Mouse (Mus musculus): ENCODE measurements at regions not wholly inside any gene's neighbourhood (a gene's known extent, or its start where the extent isn't known, plus 50 kb on each side); places are given as distances from the start of the nearest gene placed in this dataset.

- H3K27ac ChIP-seq (replicated peaks; ENCODE audit: insufficient read depth, low read depth, low read length) = no peak overlapping the region
- H3K4me1 ChIP-seq (ENCODE audit: control insufficient read depth, insufficient read depth, low read length) = no peaks in the 10 kb centered on the region
- no peak for TF ChIP-seq POLR2A (IDR thresholded peaks at IDR 0.05; ENCODE audit: extremely low read depth, insufficient read depth, low read length)
- no peak for TF ChIP-seq CTCF (IDR thresholded peaks at IDR 0.05; ENCODE audit: low read depth, low read length)
- no peaks in the 10 kb centered on the region for H3K79me2 ChIP-seq (ENCODE audit: control insufficient read depth, insufficient read depth, low read length)
- no peak for DNase-seq (ENCODE audit: extremely low read depth, low read depth, low spot score)
- H3K27me3 ChIP-seq (ENCODE audit: control insufficient read depth, insufficient read depth, low read length) = no peaks in the 10 kb centered on the region
- no peak overlapping the region for H3K9ac ChIP-seq (ENCODE audit: low read depth, low read length)
- no peak overlapping the region for H3K4me3 ChIP-seq (ENCODE audit: insufficient read depth, low read depth, low read length)
- WGBS = 72% methylated on average over 3 of the region's 3 CpGs
- no peaks in the 10 kb centered on the region for H3K36me3 ChIP-seq (ENCODE audit: control insufficient read depth, insufficient read depth, low read length)
These were observed 391.6 kb downstream of the Insc start for GRCm38 (mm10) chr7:115134926-115135575.

DNA sequence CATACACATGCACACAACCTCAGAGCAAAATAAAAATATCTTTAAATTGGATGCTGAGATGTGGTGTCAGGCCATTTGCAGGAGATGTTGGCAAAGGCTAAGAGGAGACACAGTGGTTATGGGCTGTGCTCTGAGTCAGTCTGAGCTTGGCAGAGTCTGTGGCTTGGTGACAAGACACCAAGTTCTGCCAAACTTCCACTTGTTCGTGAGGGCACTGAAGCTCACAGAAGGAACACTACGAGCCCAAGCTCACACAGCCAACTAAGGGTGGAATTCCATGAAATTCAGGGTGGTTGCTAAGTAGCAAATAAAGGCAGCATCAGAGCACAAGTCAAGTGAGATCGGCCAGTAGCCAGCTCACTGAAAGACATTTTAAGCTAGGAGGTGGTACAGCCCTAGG is 396.8 kb downstream of the Insc start:
- no peak for DNase-seq (ENCODE audit: extremely low read depth, low read depth, low spot score)
- Histone ChIP-seq H3K36me3 (ENCODE audit: control insufficient read depth, insufficient read depth, low read length) (no peaks in the 10 kb centered on the region), H3K9ac (ENCODE audit: low read depth, low read length) (no peak overlapping the region), H3K27me3 (ENCODE audit: control insufficient read depth, insufficient read depth, low read length) (no peaks in the 10 kb centered on the region), H3K79me2 (ENCODE audit: control insufficient read depth, insufficient read depth, low read length) (no peaks in the 10 kb centered on the region), H3K4me1 (ENCODE audit: control insufficient read depth, insufficient read depth, low read length) (no peaks in the 10 kb centered on the region), H3K4me3 (ENCODE audit: insufficient read depth, low read depth, low read length) (no peak overlapping the region), H3K27ac (replicated peaks; ENCODE audit: insufficient read depth, low read depth, low read length) (no peak overlapping the region)
- no peak for TF ChIP-seq CTCF (IDR thresholded peaks at IDR 0.05; ENCODE audit: low read depth, low read length)
- no peak for TF ChIP-seq POLR2A (IDR thresholded peaks at IDR 0.05; ENCODE audit: extremely low read depth, insufficient read depth, low read length)
- WGBS = 73% methylated on average over 3 of the region's 3 CpGs

- H3K36me3 ChIP-seq (ENCODE audit: control insufficient read depth, insufficient read depth, low read length) = no peaks in the 10 kb centered on the region
- no peak overlapping the region for H3K4me3 ChIP-seq (ENCODE audit: insufficient read depth, low read depth, low read length)
- no peaks in the 10 kb centered on the region for H3K4me1 ChIP-seq (ENCODE audit: control insufficient read depth, insufficient read depth, low read length)
- no peak overlapping the region for H3K9ac ChIP-seq (ENCODE audit: low read depth, low read length)
- H3K79me2 ChIP-seq (ENCODE audit: control insufficient read depth, insufficient read depth, low read length) = no peaks in the 10 kb centered on the region
- TF ChIP-seq POLR2A (IDR thresholded peaks at IDR 0.05; ENCODE audit: extremely low read depth, insufficient read depth, low read length) (no peak), CTCF (IDR thresholded peaks at IDR 0.05; ENCODE audit: low read depth, low read length) (no peak)
- no peak overlapping the region for H3K27ac ChIP-seq (replicated peaks; ENCODE audit: insufficient read depth, low read depth, low read length)
- no peak for DNase-seq (ENCODE audit: extremely low read depth, low read depth, low spot score)
- 83% methylated on average over 2 of the region's 2 CpGs for WGBS
- no peaks in the 10 kb centered on the region for H3K27me3 ChIP-seq (ENCODE audit: control insufficient read depth, insufficient read depth, low read length)
These were observed 398.7 kb downstream of the Insc start for GRCm38 (mm10) chr7:115142163-115142562.

DNA sequence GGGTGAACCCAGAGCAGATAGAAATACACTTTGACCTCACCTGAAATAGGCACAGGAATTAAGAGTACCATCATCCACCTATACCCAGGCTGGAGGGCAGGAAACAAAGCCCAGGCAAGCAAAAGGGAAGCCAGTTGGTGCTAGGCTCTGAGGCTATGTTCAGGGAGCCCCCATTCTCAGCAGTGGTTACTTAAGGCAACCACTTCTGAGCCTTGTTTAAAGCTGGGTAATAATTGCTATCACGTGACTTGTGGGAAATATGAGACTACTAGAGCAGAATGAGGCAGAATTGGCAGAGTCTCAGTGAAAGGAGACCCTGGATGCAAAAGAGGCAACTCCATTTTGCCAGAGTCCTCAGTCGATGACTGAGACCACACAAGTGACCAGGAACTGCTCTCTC is 401.5 kb downstream of the Insc start:
- H3K27me3 ChIP-seq (ENCODE audit: control insufficient read depth, insufficient read depth, low read length) = no peaks in the 10 kb centered on the region
- no peak overlapping the region for H3K4me3 ChIP-seq (ENCODE audit: insufficient read depth, low read depth, low read length)
- 84% methylated on average over 2 of the region's 2 CpGs for WGBS
- H3K9ac ChIP-seq (ENCODE audit: low read depth, low read length) = no peak overlapping the region
- DNase-seq (ENCODE audit: extremely low read depth, low read depth, low spot score) = no peak
- H3K36me3 ChIP-seq (ENCODE audit: control insufficient read depth, insufficient read depth, low read length) = no peaks in the 10 kb centered on the region
- TF ChIP-seq POLR2A (IDR thresholded peaks at IDR 0.05; ENCODE audit: extremely low read depth, insufficient read depth, low read length) (no peak), CTCF (IDR thresholded peaks at IDR 0.05; ENCODE audit: low read depth, low read length) (no peak)
- no peak overlapping the region for H3K27ac ChIP-seq (replicated peaks; ENCODE audit: insufficient read depth, low read depth, low read length)
- no peaks in the 10 kb centered on the region for H3K79me2 ChIP-seq (ENCODE audit: control insufficient read depth, insufficient read depth, low read length)
- no peaks in the 10 kb centered on the region for H3K4me1 ChIP-seq (ENCODE audit: control insufficient read depth, insufficient read depth, low read length)

GRCm38 (mm10) chr7:115147352-115147977 is 404.0 kb downstream of the Insc start:
- no peak overlapping the region for H3K4me3 ChIP-seq (ENCODE audit: insufficient read depth, low read depth, low read length)
- no peaks in the 10 kb centered on the region for H3K79me2 ChIP-seq (ENCODE audit: control insufficient read depth, insufficient read depth, low read length)
- H3K9ac ChIP-seq (ENCODE audit: low read depth, low read length) = no peak overlapping the region
- H3K36me3 ChIP-seq (ENCODE audit: control insufficient read depth, insufficient read depth, low read length) = no peaks in the 10 kb centered on the region
- no peaks in the 10 kb centered on the region for H3K4me1 ChIP-seq (ENCODE audit: control insufficient read depth, insufficient read depth, low read length)
- WGBS = 89% methylated on average over 5 of the region's 5 CpGs
- H3K27ac ChIP-seq (replicated peaks; ENCODE audit: insufficient read depth, low read depth, low read length) = no peak overlapping the region
- DNase-seq (ENCODE audit: extremely low read depth, low read depth, low spot score) = no peak
- no peak for TF ChIP-seq POLR2A (IDR thresholded peaks at IDR 0.05; ENCODE audit: extremely low read depth, insufficient read depth, low read length)
- no peak for TF ChIP-seq CTCF (IDR thresholded peaks at IDR 0.05; ENCODE audit: low read depth, low read length)
- no peaks in the 10 kb centered on the region for H3K27me3 ChIP-seq (ENCODE audit: control insufficient read depth, insufficient read depth, low read length)

DNA sequence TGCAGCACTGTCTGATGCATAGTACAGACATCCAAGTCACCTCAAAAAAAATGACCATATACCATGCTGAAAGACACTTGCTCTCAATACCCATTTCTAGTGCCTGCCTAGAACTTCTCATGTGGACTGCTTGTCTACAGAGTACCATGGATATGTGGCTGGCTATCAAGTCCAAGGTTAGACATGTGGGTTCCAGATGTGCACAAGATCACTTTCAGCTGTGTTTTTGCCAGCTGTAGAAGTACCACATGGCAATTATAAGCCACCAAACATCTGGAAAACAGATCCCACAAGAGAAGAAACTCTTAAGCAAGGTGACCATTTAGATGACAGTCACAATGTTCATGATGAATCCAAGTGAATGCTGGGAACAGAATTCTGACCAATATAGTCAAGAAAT is 409.8 kb downstream of the Insc start:
- no peaks in the 10 kb centered on the region for H3K79me2 ChIP-seq (ENCODE audit: control insufficient read depth, insufficient read depth, low read length)
- no peak overlapping the region for H3K9ac ChIP-seq (ENCODE audit: low read depth, low read length)
- no peak for DNase-seq (ENCODE audit: extremely low read depth, low read depth, low spot score)
- H3K27me3 ChIP-seq (ENCODE audit: control insufficient read depth, insufficient read depth, low read length) = no peaks in the 10 kb centered on the region
- TF ChIP-seq POLR2A (IDR thresholded peaks at IDR 0.05; ENCODE audit: extremely low read depth, insufficient read depth, low read length) = no peak
- TF ChIP-seq CTCF (IDR thresholded peaks at IDR 0.05; ENCODE audit: low read depth, low read length) = no peak
- no peak overlapping the region for H3K4me3 ChIP-seq (ENCODE audit: insufficient read depth, low read depth, low read length)
- H3K27ac ChIP-seq (replicated peaks; ENCODE audit: insufficient read depth, low read depth, low read length) = no peak overlapping the region
- no peaks in the 10 kb centered on the region for H3K36me3 ChIP-seq (ENCODE audit: control insufficient read depth, insufficient read depth, low read length)
- H3K4me1 ChIP-seq (ENCODE audit: control insufficient read depth, insufficient read depth, low read length) = no peaks in the 10 kb centered on the region
